Mouse (Mus musculus) thymus, postnatal 0 days (tissue): ENCODE results near the gene Etl4. TPM values are rescaled to one million over a fixed set of nuclear protein-coding genes. Genes with fewer than 3 reads are reported as not detected.

ENCODE experiments used
- DNase-seq: peaks from one replicate; pipeline ENCODE4 v3.0.0-alpha.2; 2015; ENCODE audit warnings: low spot score
- polyA plus RNA-seq: library from polyadenylated mRNA; unstranded; fragments of >200 nt; fragmentation: Nextera tagmentation; extraction: Ambion mirVana; gene quantifications from 2 replicates; pipeline ENCODE4 v1.2.1, GENCODE M21; 2015

Etl4 gene
- polyA plus RNA-seq, 1 experiment from 2014 or later, result 6.0 TPM

- no peak for DNase-seq
These were observed 779.8 kb downstream of the Etl4 start for GRCm38 (mm10) chr2:20689389-20689788.

DNA sequence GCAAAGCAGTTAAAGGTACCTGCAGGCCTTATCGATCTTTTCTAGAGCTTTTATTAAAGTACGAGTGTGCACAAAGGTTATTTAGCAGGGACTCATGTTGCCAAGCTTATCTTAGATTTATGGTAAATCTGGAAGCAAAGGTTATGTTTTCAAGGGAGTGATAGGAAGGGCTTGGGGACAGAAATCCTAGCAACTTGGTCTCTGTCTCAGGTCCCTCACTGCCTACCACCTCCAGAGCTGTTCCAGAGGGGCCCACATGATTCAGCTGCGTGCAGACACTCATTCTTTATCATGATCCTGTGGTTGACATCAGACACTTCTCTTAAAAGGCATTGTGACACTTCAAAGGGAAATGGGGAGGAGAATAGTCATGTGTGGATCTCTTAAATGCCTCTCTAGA lies 783.3 kb downstream of the Etl4 start:
- DNase-seq, result no peak

DNA sequence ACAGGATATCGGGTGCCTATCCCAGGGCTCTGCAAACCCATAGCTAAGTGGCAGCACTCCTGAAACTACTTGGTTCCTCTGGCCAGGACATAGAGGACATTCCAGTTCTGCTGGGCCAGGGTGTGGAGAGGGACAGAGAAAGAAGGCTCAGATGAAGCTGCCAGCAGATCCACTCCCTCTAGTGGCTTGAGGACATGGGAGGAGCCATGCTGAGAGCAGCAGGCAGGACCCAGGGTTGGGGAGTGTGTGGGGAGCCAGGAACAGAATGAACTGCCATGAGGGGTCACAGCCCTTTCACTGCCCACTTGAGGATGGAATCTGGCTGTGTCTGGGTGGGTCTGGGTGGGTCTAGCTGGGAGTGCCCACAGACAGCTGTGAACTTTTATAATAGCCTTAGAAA lies 784.2 kb downstream of the Etl4 start:
- DNase-seq, result no peak

DNA sequence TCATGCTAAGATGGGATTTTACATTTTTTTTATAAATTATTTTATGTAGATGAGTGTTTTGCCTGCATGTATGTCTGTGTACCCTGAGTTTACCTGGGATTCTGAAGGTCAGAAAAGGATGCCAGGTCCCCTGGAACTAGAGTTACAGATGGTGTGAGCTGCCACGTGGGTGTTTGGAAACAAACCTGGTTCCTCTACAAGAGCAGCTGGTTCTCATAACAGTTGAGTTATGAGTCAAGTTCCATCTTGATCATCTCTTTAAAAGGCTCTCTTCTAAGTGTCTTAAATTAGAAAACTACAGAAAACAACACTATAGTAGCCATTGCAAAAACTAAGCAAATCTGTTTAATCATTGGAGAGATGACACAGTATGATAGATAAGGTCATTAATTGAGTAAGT lies 788.1 kb downstream of the Etl4 start:
- no peak for DNase-seq

DNA sequence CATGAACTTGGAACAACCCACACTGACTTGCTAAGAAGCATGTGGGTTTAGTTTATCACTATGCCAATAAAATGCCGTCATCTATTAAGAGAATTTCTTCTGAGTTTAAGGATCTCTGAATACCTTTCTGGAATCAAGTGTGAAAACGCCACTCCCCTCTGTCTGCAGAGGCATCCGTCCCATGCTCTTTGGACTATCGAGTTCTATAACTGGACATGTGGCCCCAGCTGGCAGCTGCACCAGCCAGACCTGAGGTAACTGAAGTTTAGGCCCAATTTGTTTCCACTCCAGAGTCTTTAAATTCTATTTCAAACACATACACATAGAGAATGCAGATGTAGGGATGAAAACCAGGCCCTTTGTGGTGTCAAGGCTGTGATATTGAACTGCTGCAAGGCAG lies 795.5 kb downstream of the Etl4 start:
- DNase-seq, result no peak

GRCm38 (mm10) chr2:20710589-20710988 lies 801.0 kb downstream of the Etl4 start:
- no peak for DNase-seq

DNA sequence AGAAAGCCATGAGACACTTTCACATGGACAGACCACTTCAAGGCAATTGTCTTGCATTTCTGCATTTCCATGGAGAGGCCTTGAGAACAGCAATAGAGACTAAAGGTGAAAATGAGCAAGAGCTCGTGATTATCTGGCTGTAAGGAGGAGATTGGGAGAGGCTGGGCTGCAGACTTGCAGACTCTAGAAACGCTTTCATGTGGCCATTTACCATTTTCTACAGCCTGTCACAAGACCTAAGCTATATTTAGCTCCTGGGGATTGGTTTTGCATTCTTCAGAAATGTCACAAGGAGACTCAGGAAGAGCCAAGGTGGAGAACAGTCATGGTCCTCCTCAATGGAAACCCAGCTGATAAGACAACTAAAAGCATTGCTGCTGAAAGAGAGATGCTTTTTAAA lies 801.4 kb downstream of the Etl4 start:
- no peak for DNase-seq

DNA sequence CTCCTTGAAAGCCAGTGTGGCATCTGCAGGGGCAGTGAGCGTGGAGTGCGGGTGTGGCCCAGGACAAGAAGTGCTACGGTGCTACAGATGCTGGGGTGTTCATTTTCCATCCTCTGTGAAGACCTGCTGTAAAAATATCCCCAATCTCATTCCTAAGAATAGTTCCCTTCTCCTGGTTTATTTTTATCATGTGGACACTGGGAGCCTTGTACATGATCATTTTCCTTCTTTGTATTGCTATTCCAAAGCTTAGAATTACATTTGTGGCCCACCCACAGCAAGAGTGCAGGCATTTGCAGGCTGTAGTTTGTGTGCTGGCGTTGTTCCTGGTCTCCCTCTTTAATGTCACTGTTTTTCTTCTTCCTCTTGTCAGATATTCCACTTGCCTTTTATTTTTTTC lies 809.5 kb downstream of the Etl4 start:
- no peak for DNase-seq

- DNase-seq, result no peak
These were observed 811.5 kb downstream of the Etl4 start for GRCm38 (mm10) chr2:20721098-20721497.

DNA sequence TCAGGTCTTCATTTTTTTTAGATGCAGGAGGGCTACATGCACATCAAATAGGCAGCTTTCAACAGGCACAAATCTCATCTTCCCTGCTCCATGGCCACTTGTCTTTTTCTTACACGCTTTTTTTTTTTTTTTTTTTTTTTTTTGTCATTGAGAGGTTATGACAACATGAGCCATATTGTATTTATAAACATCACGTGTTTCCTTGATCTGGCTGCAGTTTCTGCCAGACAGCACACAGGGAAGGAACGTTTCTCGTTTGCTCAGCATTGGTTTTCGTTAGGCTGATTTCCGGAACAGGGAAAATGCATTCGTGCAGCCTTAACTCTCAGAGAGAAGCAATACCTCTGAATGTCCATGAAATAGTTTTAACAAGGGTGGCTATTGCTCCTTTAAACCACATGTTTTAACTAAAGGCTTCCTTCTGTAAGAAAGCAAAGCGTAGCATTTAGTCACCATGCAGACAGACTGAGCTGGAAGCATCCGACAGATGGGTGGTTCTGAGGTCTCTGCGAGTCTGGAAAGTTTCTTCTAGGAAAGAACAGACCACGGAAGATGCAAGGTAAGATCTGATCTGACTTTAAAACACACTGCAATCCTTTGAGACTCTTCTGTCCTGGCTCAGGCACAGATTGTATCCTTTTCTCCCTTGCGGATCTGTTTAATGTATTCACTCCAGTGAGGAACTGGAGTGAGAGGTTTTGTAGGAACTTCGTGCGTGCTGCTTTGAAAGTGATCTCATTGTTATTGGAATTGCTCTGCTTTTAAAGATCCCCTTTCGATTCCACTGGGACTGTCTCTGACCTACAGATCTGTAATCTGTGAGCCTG lies 812.8 kb downstream of the Etl4 start:
- no peak for DNase-seq

- DNase-seq, result no peak
These were observed 814.6 kb downstream of the Etl4 start for GRCm38 (mm10) chr2:20723990-20724745.

DNA sequence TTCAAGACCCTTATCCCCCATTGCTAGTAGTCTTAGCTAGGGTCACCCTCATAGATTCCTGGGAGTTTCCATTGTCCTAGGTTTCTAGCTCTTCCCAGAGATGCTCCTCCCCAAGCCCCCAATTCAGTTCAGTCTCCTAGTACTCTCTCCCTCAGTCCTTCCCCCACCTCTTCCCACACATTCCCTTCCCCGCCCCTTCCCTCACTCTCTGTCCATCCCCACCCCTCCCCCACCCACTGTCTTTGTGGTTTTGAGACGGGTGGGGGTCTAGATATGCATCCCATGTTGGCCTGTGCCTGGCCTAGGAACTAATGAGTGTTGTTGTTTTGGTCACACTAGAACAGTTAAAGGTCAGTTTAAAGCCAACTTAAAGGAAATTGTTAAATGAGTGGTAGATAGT lies 817.4 kb downstream of the Etl4 start:
- DNase-seq, result no peak

DNA sequence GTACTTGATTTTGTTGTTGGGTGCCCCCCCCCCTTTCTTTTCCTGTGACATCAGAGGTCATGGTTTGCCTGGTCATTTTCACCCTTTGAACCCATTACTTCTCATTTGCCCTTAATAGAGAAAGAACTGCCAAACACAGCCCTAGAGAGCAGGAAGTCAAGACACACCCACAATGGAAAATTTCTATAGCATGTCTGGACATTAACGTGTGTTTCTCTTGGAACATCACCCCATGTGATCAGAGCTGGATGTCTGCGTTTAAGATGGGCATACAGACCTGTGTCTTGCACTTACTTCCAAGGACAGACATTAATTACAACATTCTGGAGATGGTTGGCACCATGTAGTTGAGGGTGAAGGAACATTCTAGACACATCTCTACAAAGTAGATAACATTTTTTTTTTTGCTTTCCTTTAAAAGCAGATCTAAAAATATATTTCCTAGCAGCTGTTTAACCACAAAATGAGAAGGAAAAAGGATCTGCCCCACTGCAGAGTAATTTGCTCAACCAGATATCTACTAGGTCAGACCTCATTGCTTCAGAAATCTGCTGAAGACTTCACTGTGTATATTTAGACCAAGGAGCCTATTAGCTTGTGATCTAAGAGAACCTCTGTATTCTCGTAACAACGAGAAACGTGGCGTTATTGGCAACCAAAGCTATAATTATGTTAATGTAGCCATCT lies 818.3 kb downstream of the Etl4 start:
- DNase-seq, result no peak

- no peak for DNase-seq
These were observed 825.9 kb downstream of the Etl4 start for GRCm38 (mm10) chr2:20735444-20735843.

DNA sequence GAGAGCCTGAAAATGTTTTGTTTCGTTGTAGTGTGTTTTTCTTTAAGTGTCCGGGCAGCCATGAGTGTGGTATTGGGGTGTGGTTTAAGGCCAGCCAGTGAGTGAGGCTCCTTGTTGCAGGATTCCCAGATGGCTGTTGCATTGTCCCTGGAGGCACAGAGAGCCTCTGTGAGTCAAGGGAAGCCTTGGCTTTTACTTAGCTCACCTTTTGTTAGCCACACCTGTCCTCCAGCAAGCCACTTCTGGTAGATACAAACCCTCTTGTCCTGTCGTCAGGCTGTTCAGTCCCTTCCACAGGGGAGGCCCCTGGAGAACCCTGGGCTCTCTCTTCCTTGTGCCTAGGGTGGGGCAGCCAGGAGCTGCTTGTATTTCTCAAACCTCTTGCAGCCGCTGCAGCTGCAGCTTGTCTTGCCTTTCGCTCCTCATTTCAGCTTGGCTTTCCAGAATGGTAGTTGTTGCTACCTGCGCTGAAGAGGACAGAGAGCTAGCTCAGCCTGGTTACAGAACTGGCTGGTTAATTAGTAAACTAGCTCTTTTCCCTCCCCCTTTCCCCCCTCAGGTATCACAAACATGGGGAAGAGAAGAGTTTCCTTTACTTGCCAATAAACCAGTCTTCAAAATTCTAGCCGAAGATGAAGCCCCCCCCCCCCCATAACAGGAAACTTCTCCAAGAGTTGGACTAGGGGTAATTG lies 826.9 kb downstream of the Etl4 start:
- no peak for DNase-seq

DNA sequence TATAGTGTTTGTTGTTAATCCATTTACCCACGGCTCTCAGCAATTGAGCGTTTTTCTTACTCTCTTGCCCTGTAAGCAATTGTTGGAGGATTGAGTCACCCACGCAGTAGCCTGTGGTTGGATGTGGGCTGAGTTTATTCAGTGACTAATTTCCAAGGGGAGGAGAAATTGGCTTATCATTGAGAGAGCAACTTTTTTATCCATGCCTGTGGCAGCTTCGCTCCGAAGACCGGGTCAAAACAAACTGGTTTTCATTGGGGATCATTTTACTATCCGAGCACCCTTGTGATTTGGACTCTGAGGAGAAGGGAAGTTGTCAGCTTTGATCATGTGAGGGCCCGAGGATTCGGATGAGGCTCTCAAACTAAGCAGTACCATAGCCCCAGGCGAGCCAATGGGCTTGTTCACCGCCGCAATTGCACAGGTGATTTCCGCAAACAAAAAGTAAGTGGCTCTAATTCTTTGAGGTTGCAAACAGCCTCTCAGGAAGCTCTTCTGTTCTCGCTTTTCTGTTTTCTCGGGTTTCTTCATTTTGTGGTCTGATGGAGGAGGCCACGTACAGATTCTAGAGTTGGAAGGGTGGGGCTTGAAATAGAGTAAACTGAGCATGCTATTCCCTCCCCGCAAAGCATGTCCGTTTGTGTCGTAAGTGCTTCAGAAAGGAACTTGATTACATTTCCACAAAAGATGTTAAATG lies 827.7 kb downstream of the Etl4 start:
- DNase-seq, result no peak

DNA sequence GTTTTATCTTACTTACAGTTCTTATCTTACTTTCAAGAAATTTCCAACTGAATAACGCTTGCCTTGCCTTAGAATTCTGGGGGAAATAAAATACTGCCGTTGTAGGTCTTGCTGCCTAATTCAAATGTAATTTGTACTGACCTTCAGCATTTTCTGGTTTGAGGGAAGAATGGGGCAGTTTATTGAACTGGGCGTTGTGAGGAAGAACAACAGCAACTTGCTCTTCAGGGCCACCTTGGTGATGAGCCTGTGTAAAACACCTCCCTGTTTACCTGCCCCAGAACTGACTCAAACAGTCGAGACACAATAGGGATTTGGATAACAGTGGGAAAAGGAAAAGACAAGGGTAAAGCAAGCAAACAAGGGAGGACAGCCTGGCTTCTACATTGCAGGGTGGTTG lies 828.3 kb downstream of the Etl4 start:
- no peak for DNase-seq

GRCm38 (mm10) chr2:20747723-20748122 lies 838.1 kb downstream of the Etl4 start:
- no peak for DNase-seq

DNA sequence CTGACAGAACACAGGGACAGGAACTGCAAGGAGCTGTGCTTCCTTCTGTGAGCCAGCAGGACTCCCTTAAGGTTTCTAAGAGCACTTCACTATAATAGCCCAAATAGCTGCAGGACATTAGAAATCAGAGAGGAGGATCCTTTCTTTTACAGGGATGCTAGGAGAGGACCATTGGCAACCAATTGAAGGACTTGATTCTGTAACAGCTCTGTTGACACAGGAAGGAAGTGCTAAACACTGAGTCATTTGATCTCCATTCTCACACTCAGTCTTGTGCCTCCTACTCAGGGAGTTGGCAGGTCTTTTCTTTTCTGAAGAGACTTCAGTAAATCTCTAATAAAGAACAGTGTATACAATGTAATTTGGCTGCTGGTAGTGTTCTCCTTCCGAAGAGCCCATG lies 838.9 kb downstream of the Etl4 start:
- DNase-seq, result no peak

GRCm38 (mm10) chr2:20749687-20750086 lies 840.1 kb downstream of the Etl4 start:
- no peak for DNase-seq
